Mouse (Mus musculus) liver, embryonic 13.5 days (tissue): Measurements from ENCODE around the gene Rab13. TPM values are rescaled to one million over a fixed set of nuclear protein-coding genes. Genes with fewer than 3 reads are reported as not detected.

Experiments
- ATAC-seq: fragments of 200-750 bp; cut with Nextera tagmentation; 2 replicates; pipeline ENCODE4 v1.8.0; 2017; ENCODE audit warnings: low read depth, mild to moderate bottlenecking, moderate number of reproducible peaks, moderate library complexity
- DNase-seq: peaks from one replicate; pipeline ENCODE4 v3.0.0; 2022
- H3K27ac ChIP-seq: fragments of 300-500 bp; sonication (generic); 2 replicates; pipeline ENCODE4 v1.5.1; 2015; ENCODE audit warnings: moderate library complexity, mild to moderate bottlenecking, inconsistent platforms
- H3K27me3 ChIP-seq: fragments of 300-500 bp; sonication (generic); 2 replicates; pipeline ENCODE4 v1.6.1; 2015; ENCODE audit warnings: mild to moderate bottlenecking, inconsistent platforms
- H3K36me3 ChIP-seq: fragments of 300-500 bp; sonication (generic); 2 replicates; pipeline ENCODE4 v1.6.1; 2015; ENCODE audit warnings: mild to moderate bottlenecking, inconsistent platforms
- H3K4me1 ChIP-seq: fragments of 300-500 bp; sonication (generic); replicated peaks from 2 replicates; pipeline ENCODE4 v1.6.1; 2015; ENCODE audit warnings: inconsistent platforms
- H3K4me2 ChIP-seq: fragments of 300-500 bp; sonication (generic); 2 replicates; pipeline ENCODE4 v1.6.1; 2015; ENCODE audit warnings: inconsistent platforms, mild to moderate bottlenecking, moderate library complexity
- H3K4me3 ChIP-seq: fragments of 300-500 bp; sonication (generic); replicated peaks from 2 replicates; pipeline ENCODE4 v1.5.1; 2015; ENCODE audit warnings: mild to moderate bottlenecking, inconsistent platforms
- H3K9ac ChIP-seq: fragments of 300-500 bp; sonication (generic); 2 replicates; pipeline ENCODE4 v1.6.1; 2015; ENCODE audit warnings: mild to moderate bottlenecking, inconsistent platforms
- H3K9me3 ChIP-seq: fragments of 300-500 bp; sonication (generic); replicated peaks from 2 replicates; pipeline ENCODE4 v1.6.1; 2016; ENCODE audit warnings: inconsistent platforms
- WGBS: fragments of 180-500 bp; shearing (Covaris S2); methylation state at CpG from one replicate; pipeline ENCODE4 v1.1.7; 2015; ENCODE audit not compliant: insufficient replicate concordance; 5-methylcytosine and 5-hydroxymethylcytosine counted together
- microRNA-seq: library from miRNA; unstranded; fragments of <30 nt; microRNA quantifications from one replicate; pipeline ENCODE4, GENCODE M21; 2016
- polyA plus RNA-seq: library from polyadenylated mRNA; unstranded; fragments of >200 nt; fragmentation: Nextera tagmentation; extraction: Ambion mirVana; gene quantifications from 2 replicates; pipeline ENCODE4 v1.2.1, GENCODE M21; 2015

Gene Rab13
- polyA plus RNA-seq, 1 experiment from 2014 or later: 5.9 TPM

DNA sequence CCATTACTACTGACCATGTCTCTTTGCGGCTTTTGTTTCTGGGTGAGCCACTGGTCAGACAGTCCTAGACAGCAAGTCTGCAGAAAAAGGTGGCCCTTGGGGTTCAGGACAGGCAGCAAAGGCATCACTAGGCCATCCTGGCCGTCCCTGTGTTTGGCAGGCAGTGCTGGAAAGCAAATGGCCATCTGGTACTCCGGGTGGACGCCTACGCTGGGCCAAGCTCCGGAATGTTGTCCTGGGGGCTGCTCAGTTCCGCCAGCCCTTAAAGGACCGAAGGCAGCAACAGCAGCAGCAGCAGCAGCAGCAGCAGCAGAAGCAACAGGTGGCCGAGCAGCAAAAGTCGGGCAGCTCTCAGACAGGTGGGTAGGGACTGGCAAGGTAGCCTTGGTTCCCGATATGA is 61.8 kb downstream of the Rab13 start:
- peaks cover 59% of the 10 kb centered on the region for H3K36me3 ChIP-seq
- 82% methylated on average over 11 of the region's 11 CpGs for WGBS
- DNase-seq: no peak

More for the DNA sequence above, 61.8 kb downstream of the Rab13 start:
- no peak overlapping the region for H3K27ac ChIP-seq
- H3K4me2 ChIP-seq: no peak overlapping the region
- H3K9me3 ChIP-seq: no peaks in the 10 kb centered on the region
- H3K4me3 ChIP-seq: no peak overlapping the region
- 0 out of 2 replicates have a peak, but pooled peaks cover 4% of the 10 kb centered on the region for H3K4me1 ChIP-seq
- no peak overlapping the region for H3K9ac ChIP-seq
- H3K27me3 ChIP-seq: no peaks in the 10 kb centered on the region
- no peak for ATAC-seq

Small RNAs within 50 kb of the gene (microRNA-seq; reads per million reads assigned to microRNA genes)
- not detected for gene Mir7012

Other genes starting within 250 kb of the Rab13 start
- 130 and 137 TPM in 2 replicates for gene Hax1, start 214.9 kb upstream of the Rab13 start, polyA plus RNA-seq
- gene 4933434E20Rik, start 162.1 kb upstream of the Rab13 start, polyA plus RNA-seq: 99.3 and 110 TPM in 2 replicates
- 72.2 and 91.6 TPM in 2 replicates for gene Ubap2l, start 161.1 kb upstream of the Rab13 start, polyA plus RNA-seq
- 246 and 283 TPM in 2 replicates for gene Tpm3, start 141.0 kb upstream of the Rab13 start, polyA plus RNA-seq
- gene Nup210l, start 109.6 kb upstream of the Rab13 start, polyA plus RNA-seq: 0.05 and 0.08 TPM in 2 replicates
- 679 and 820 TPM in 2 replicates for gene Rps27, start within 50 bp of the Rab13 start, polyA plus RNA-seq
- 59.5 and 61.1 TPM in 2 replicates for gene Jtb, start 17.9 kb downstream of the Rab13 start, polyA plus RNA-seq
- gene Creb3l4, start 29.8 kb downstream of the Rab13 start, polyA plus RNA-seq: 0.36 and 0.41 TPM in 2 replicates
- 31.6 and 34.1 TPM in 2 replicates for gene Slc39a1, start 34.5 kb downstream of the Rab13 start, polyA plus RNA-seq
- gene Crtc2, start 40.5 kb downstream of the Rab13 start, polyA plus RNA-seq: 4.2 and 7.6 TPM in 2 replicates
- gene Dennd4b, start 51.5 kb downstream of the Rab13 start, polyA plus RNA-seq: 1.6 and 2.0 TPM in 2 replicates
- 3.7 and 4.0 TPM in 2 replicates for gene Gatad2b, start 79.5 kb downstream of the Rab13 start, polyA plus RNA-seq
- gene Slc27a3, start 176.2 kb downstream of the Rab13 start, polyA plus RNA-seq: 1.5 and 1.6 TPM in 2 replicates
- 10.0 and 11.7 TPM in 2 replicates for gene Ints3, start 219.9 kb downstream of the Rab13 start, polyA plus RNA-seq